Mouse (Mus musculus): ENCODE data around the gene Dlx5.

DNA sequence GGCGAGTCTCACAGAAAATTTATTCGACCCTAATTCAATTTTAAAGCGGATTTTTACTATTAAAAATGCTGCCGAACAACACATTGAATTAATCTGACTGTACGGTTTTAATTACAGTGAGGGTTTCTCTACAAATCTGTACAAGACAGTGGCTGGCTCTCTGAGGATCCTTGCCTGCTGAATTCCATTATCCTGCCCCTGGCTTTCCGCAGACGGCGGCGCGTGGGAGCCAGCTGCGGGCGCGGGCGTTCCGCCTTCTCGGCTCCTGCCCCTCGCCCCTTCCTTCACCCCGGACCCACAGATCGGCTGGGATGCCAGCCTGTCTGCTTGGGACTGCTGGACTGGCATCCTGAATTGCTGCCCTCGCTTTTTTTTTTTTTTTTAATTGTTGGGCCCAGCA lies 25.6 kb downstream of the Dlx5 start:
- no peak for TF ChIP-seq EP300 (optimal IDR thresholded peaks at IDR 0.05)
- TF ChIP-seq CTCF (IDR thresholded peaks at IDR 0.05; ENCODE audit: low read depth): no peak

Data from stomach, postnatal 0 days (tissue).